Mouse (Mus musculus): ENCODE data around the gene Eif4b. TPM values are rescaled to one million over a fixed set of nuclear protein-coding genes. Genes with fewer than 3 reads are reported as not detected.

Gene Eif4b
- polyA plus RNA-seq, 1 experiment from 2014 or later, result 47.8 TPM

DNA sequence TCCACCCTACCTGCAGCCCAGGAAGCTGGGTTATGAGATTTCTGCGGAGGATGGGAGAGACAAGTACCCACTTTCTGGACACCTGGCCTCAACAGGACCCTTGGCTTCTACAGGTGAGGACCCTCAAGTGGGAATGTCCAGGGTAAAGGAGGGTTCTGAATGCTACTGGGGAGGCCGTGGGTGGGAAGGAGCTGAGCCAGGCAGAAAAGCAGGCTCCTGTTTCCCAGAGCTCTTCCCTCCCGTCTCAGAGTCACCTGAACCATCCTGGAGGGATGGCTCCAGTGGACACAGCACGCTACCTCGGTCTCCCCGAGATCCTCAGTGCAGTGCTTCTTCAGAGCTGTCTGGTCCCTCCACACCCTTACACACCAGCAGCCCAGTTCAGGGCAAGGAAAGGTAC lies 38.6 kb downstream of the Eif4b start:
- peaks cover 5% of the 10 kb centered on the region; the same call in 1 of the 2 replicates for H3K4me1 ChIP-seq (replicated peaks; ENCODE audit: control insufficient read depth, insufficient read depth, low read length)
- no peak for TF ChIP-seq CTCF (IDR thresholded peaks at IDR 0.05; ENCODE audit: low read depth)
- no peaks in the 10 kb centered on the region for H3K9me3 ChIP-seq (ENCODE audit: control insufficient read depth)
- ATAC-seq, result no peak
- WGBS, result 89% methylated on average over 6 of the region's 6 CpGs
- no peak overlapping the region for H3K4me3 ChIP-seq (ENCODE audit: low read depth, low read length)
- H3K9ac ChIP-seq (ENCODE audit: low read depth, low read length), result no peak overlapping the region
- H3K4me2 ChIP-seq (replicated peaks; ENCODE audit: low read depth), result no peak overlapping the region
- H3K27ac ChIP-seq (ENCODE audit: low read depth, low read length), result no peak overlapping the region
- peaks cover 74% of the 10 kb centered on the region for H3K36me3 ChIP-seq (ENCODE audit: control insufficient read depth, insufficient read depth)
- H3K27me3 ChIP-seq (replicated peaks; ENCODE audit: control insufficient read depth, insufficient read depth, low read length), result no peaks in the 10 kb centered on the region

GRCm38 (mm10) chr15:102112827-102113226 lies 39.3 kb downstream of the Eif4b start:
- no peak for TF ChIP-seq CTCF (IDR thresholded peaks at IDR 0.05; ENCODE audit: low read depth)

GRCm38 (mm10) chr15:102113674-102114073 lies 40.1 kb downstream of the Eif4b start:
- Histone ChIP-seq H3K27me3 (replicated peaks; ENCODE audit: control insufficient read depth, insufficient read depth, low read length) (no peaks in the 10 kb centered on the region), H3K4me3 (ENCODE audit: low read depth, low read length) (no peak overlapping the region), H3K4me2 (replicated peaks; ENCODE audit: low read depth) (no peak overlapping the region), H3K27ac (ENCODE audit: low read depth, low read length) (no peak overlapping the region), H3K9ac (ENCODE audit: low read depth, low read length) (no peak overlapping the region), H3K36me3 (ENCODE audit: control insufficient read depth, insufficient read depth) (peaks cover 84% of the 10 kb centered on the region), H3K4me1 (replicated peaks; ENCODE audit: control insufficient read depth, insufficient read depth, low read length) (peaks cover 4% of the 10 kb centered on the region; the same call in 1 of the 2 replicates), H3K9me3 (ENCODE audit: control insufficient read depth) (no peaks in the 10 kb centered on the region)
- ATAC-seq, result no peak
- no peak for TF ChIP-seq CTCF (IDR thresholded peaks at IDR 0.05; ENCODE audit: low read depth)
- WGBS, result 87% methylated on average over 4 of the region's 4 CpGs

More at GRCm38 (mm10) chr15:102112827-102113226, 39.3 kb downstream of the Eif4b start:
- peaks cover 78% of the 10 kb centered on the region for H3K36me3 ChIP-seq (ENCODE audit: control insufficient read depth, insufficient read depth)
- H3K27me3 ChIP-seq (replicated peaks; ENCODE audit: control insufficient read depth, insufficient read depth, low read length), result no peaks in the 10 kb centered on the region
- H3K4me1 ChIP-seq (replicated peaks; ENCODE audit: control insufficient read depth, insufficient read depth, low read length), result peaks cover 4% of the 10 kb centered on the region; the same call in 1 of the 2 replicates
- no peak overlapping the region for H3K27ac ChIP-seq (ENCODE audit: low read depth, low read length)
- no peak overlapping the region for H3K9ac ChIP-seq (ENCODE audit: low read depth, low read length)
- H3K4me3 ChIP-seq (ENCODE audit: low read depth, low read length), result no peak overlapping the region
- H3K9me3 ChIP-seq (ENCODE audit: control insufficient read depth), result no peaks in the 10 kb centered on the region
- no peak overlapping the region for H3K4me2 ChIP-seq (replicated peaks; ENCODE audit: low read depth)
- no peak for ATAC-seq
- 86% methylated on average over 8 of the region's 8 CpGs for WGBS

DNA sequence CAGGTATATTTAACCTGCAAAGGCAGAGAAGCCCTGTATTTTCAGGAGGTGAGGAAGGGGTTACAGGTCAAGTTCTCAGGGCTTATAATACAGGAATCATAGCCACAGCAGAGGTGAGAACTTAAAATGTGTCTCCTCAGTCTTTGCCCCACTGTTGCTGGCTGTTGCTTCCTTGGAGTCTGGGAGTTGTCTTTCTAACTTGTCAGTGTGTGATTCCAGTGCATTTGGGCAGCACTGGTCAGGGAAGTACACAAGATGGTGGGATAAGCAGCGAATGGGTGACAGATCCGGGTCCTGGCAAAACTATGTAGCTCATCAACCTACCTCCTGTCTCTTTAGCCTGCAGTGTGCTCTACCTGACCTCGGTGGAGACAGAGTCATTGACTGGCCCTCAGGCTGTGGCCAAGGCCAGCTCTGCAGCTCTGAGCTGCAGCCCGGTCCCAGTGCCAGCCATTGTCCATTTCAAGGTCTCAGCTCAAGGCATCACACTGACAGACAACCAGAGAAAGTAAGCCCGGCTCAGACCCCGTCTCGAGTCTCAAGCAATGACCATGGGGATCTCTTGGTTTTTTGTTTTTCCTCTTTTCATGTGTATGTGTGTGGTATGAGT lies 41.2 kb downstream of the Eif4b start:
- Histone ChIP-seq H3K9ac (ENCODE audit: low read depth, low read length) (no peak overlapping the region), H3K4me1 (replicated peaks; ENCODE audit: control insufficient read depth, insufficient read depth, low read length) (peaks cover 4% of the 10 kb centered on the region; the same call in 1 of the 2 replicates), H3K9me3 (ENCODE audit: control insufficient read depth) (no peaks in the 10 kb centered on the region), H3K4me3 (ENCODE audit: low read depth, low read length) (no peak overlapping the region), H3K36me3 (ENCODE audit: control insufficient read depth, insufficient read depth) (peaks cover 86% of the 10 kb centered on the region), H3K27me3 (replicated peaks; ENCODE audit: control insufficient read depth, insufficient read depth, low read length) (no peaks in the 10 kb centered on the region), H3K4me2 (replicated peaks; ENCODE audit: low read depth) (no peak overlapping the region), H3K27ac (ENCODE audit: low read depth, low read length) (no peak overlapping the region)
- 83% methylated on average over 7 of the region's 7 CpGs for WGBS
- no peak for ATAC-seq
- no peak for TF ChIP-seq CTCF (IDR thresholded peaks at IDR 0.05; ENCODE audit: low read depth)

GRCm38 (mm10) chr15:102115731-102116231 lies 42.2 kb downstream of the Eif4b start:
- Histone ChIP-seq H3K4me2 (replicated peaks; ENCODE audit: low read depth) (no peak overlapping the region), H3K9me3 (ENCODE audit: control insufficient read depth) (no peaks in the 10 kb centered on the region), H3K4me1 (replicated peaks; ENCODE audit: control insufficient read depth, insufficient read depth, low read length) (peaks cover 4% of the 10 kb centered on the region; the same call in 1 of the 2 replicates), H3K27ac (ENCODE audit: low read depth, low read length) (peak overlapping the region; percentile 15; the same call in 1 of the 2 replicates), H3K4me3 (ENCODE audit: low read depth, low read length) (no peak overlapping the region), H3K36me3 (ENCODE audit: control insufficient read depth, insufficient read depth) (peaks cover 81% of the 10 kb centered on the region), H3K9ac (ENCODE audit: low read depth, low read length) (no peak overlapping the region), H3K27me3 (replicated peaks; ENCODE audit: control insufficient read depth, insufficient read depth, low read length) (no peaks in the 10 kb centered on the region)
- ATAC-seq, result peak; percentile 83
- TF ChIP-seq CTCF (IDR thresholded peaks at IDR 0.05; ENCODE audit: low read depth), result no peak
- WGBS, result 67% methylated on average over 9 of the region's 9 CpGs

- Histone ChIP-seq H3K4me3 (ENCODE audit: low read depth, low read length) (no peak overlapping the region), H3K36me3 (ENCODE audit: control insufficient read depth, insufficient read depth) (peaks cover 85% of the 10 kb centered on the region), H3K9ac (ENCODE audit: low read depth, low read length) (no peak overlapping the region), H3K27ac (ENCODE audit: low read depth, low read length) (no peak overlapping the region), H3K9me3 (ENCODE audit: control insufficient read depth) (no peaks in the 10 kb centered on the region), H3K4me2 (replicated peaks; ENCODE audit: low read depth) (no peak overlapping the region), H3K27me3 (replicated peaks; ENCODE audit: control insufficient read depth, insufficient read depth, low read length) (no peaks in the 10 kb centered on the region), H3K4me1 (replicated peaks; ENCODE audit: control insufficient read depth, insufficient read depth, low read length) (peaks cover 4% of the 10 kb centered on the region; the same call in 1 of the 2 replicates)
- no peak for ATAC-seq
- TF ChIP-seq CTCF (IDR thresholded peaks at IDR 0.05; ENCODE audit: low read depth), result no peak
- WGBS, result 77% methylated on average over 11 of the region's 11 CpGs
Observed at GRCm38 (mm10) chr15:102116753-102117415, 43.3 kb downstream of the Eif4b start.
